Mouse (Mus musculus) cortical plate, adult 2 months (tissue): ENCODE data around the gene Chac1. TPM values are rescaled to one million over a fixed set of nuclear protein-coding genes. Genes with fewer than 3 reads are reported as not detected.
A peak's percentile ranks its signal among the peaks of the same experiment; 100 is the strongest.

Source experiments
- H3K27ac ChIP-seq: fragments of 200-500 bp; 2 replicates; pipeline ENCODE4 v1.5.1; 2012; ENCODE audit warnings: low read length, control low read depth, inconsistent platforms; ENCODE audit not compliant: insufficient read depth
- H3K4me1 ChIP-seq: fragments of 200-500 bp; 2 replicates; pipeline ENCODE4 v1.6.1; 2011; ENCODE audit warnings: low read length; ENCODE audit not compliant: control insufficient read depth, insufficient read depth
- H3K4me3 ChIP-seq: fragments of 200-500 bp; 2 replicates; pipeline ENCODE4 v1.5.1; 2011; ENCODE audit warnings: mild to moderate bottlenecking, low read length, control low read depth; ENCODE audit not compliant: insufficient read depth
- CTCF ChIP-seq: fragments of 200-500 bp; IDR thresholded peaks from 2 replicates; pipeline ENCODE4 v1.5.1; 2011; ENCODE audit warnings: mild to moderate bottlenecking, control low read depth, low read length; ENCODE audit not compliant: insufficient read depth; ENCODE audit errors: extremely low read depth
- POLR2A ChIP-seq: fragments of 200-500 bp; IDR thresholded peaks from 2 replicates; pipeline ENCODE4 v1.6.1; 2011; ENCODE audit warnings: mild to moderate bottlenecking, low read length, control low read depth; ENCODE audit not compliant: insufficient read depth; ENCODE audit errors: extremely low read depth
- polyA plus RNA-seq: library from polyadenylated mRNA; depleted of rRNA; stranded (reverse); fragments of >200 nt; gene quantifications from 2 replicates; pipeline ENCODE4 v1.2.3, GENCODE M21; 2012; rRNA removed

Chac1 gene
- polyA plus RNA-seq, 1 experiment = 7.9 TPM

- TF ChIP-seq POLR2A (no peak), CTCF (no peak)
- Histone ChIP-seq H3K27ac (no peak overlapping the region), H3K4me1 (no peaks in the 10 kb centered on the region), H3K4me3 (no peak overlapping the region)
These were observed 16.3 kb downstream of the Chac1 start for GRCm38 (mm10) chr2:119367346-119367745.

- no peak overlapping the region for H3K4me3 ChIP-seq
- TF ChIP-seq CTCF = no peak
- no peak for TF ChIP-seq POLR2A
- peaks cover 2% of the 10 kb centered on the region; the same call in 1 of the 2 replicates for H3K4me1 ChIP-seq
- H3K27ac ChIP-seq = no peak overlapping the region
These were observed 19.1 kb downstream of the Chac1 start for GRCm38 (mm10) chr2:119370116-119370515.

GRCm38 (mm10) chr2:119377286-119377685 lies 26.3 kb downstream of the Chac1 start:
- no peak for TF ChIP-seq POLR2A
- no peak for TF ChIP-seq CTCF
- Histone ChIP-seq H3K27ac (no peak overlapping the region), H3K4me3 (no peak overlapping the region), H3K4me1 (peaks cover 2% of the 10 kb centered on the region; the same call in 1 of the 2 replicates)

GRCm38 (mm10) chr2:119377826-119378225 lies 26.8 kb downstream of the Chac1 start:
- Histone ChIP-seq H3K4me3 (no peak overlapping the region), H3K4me1 (peaks cover 2% of the 10 kb centered on the region; the same call in 1 of the 2 replicates), H3K27ac (no peak overlapping the region)
- no peak for TF ChIP-seq CTCF

- Histone ChIP-seq H3K4me3 (no peak overlapping the region), H3K27ac (no peak overlapping the region), H3K4me1 (no peaks in the 10 kb centered on the region)
- no peak for TF ChIP-seq CTCF
- no peak for TF ChIP-seq POLR2A
These were observed 28.4 kb downstream of the Chac1 start for GRCm38 (mm10) chr2:119379455-119379854.

- H3K27ac ChIP-seq = no peak overlapping the region
- H3K4me3 ChIP-seq = no peak overlapping the region
- H3K4me1 ChIP-seq = peaks cover 2% of the 10 kb centered on the region; the same call in 1 of the 2 replicates
- TF ChIP-seq POLR2A (no peak), CTCF (no peak)
These were observed 37.2 kb downstream of the Chac1 start for GRCm38 (mm10) chr2:119388266-119388665.

- Histone ChIP-seq H3K4me3 (no peak overlapping the region), H3K4me1 (peaks cover 2% of the 10 kb centered on the region; the same call in 1 of the 2 replicates), H3K27ac (no peak overlapping the region)
- no peak for TF ChIP-seq CTCF
- no peak for TF ChIP-seq POLR2A
These were observed 39.0 kb downstream of the Chac1 start for GRCm38 (mm10) chr2:119389992-119390391.

- TF ChIP-seq CTCF (0 out of 2 replicates have a peak, but pooled peaks have one; percentile 0), POLR2A (no peak)
- no peak overlapping the region for H3K27ac ChIP-seq
- H3K4me3 ChIP-seq = no peak overlapping the region
- H3K4me1 ChIP-seq = no peaks in the 10 kb centered on the region
These were observed 47.2 kb downstream of the Chac1 start for GRCm38 (mm10) chr2:119398252-119398651.

- TF ChIP-seq POLR2A (no peak), CTCF (no peak)
- Histone ChIP-seq H3K4me1 (no peaks in the 10 kb centered on the region), H3K27ac (no peak overlapping the region), H3K4me3 (no peak overlapping the region)
These were observed 47.6 kb downstream of the Chac1 start for GRCm38 (mm10) chr2:119398665-119399064.

GRCm38 (mm10) chr2:119399313-119399712 lies 48.3 kb downstream of the Chac1 start:
- Histone ChIP-seq H3K4me1 (no peaks in the 10 kb centered on the region), H3K4me3 (no peak overlapping the region), H3K27ac (no peak overlapping the region)
- TF ChIP-seq POLR2A (no peak), CTCF (no peak)

Other genes starting within 250 kb of the Chac1 start
- 1.4 and 1.6 TPM in 2 replicates for gene Rad51, start 238.4 kb upstream of the Chac1 start, polyA plus RNA-seq
- gene Rmdn3, start 194.2 kb upstream of the Chac1 start, polyA plus RNA-seq = 58.4 and 62.0 TPM in 2 replicates
- 0.96 and 1.3 TPM in 2 replicates for gene Gchfr, start 183.5 kb upstream of the Chac1 start, polyA plus RNA-seq
- not detected in 2 replicates for gene Gm14137, start 176.7 kb upstream of the Chac1 start, polyA plus RNA-seq
- 52.9 and 68.2 TPM in 2 replicates for gene Zfyve19, start 142.6 kb upstream of the Chac1 start, polyA plus RNA-seq
- 25.8 and 25.9 TPM in 2 replicates for gene Dnajc17, start 142.4 kb upstream of the Chac1 start, polyA plus RNA-seq
- gene Ppp1r14d, start 121.3 kb upstream of the Chac1 start, polyA plus RNA-seq = not detected in 2 replicates
- gene Spint1, start 113.9 kb upstream of the Chac1 start, polyA plus RNA-seq = 1.8 and 2.6 TPM in 2 replicates
- 8.3 and 8.6 TPM in 2 replicates for gene Rhov, start 80.0 kb upstream of the Chac1 start, polyA plus RNA-seq
- gene Vps18, start 62.5 kb upstream of the Chac1 start, polyA plus RNA-seq = 32.2 and 33.0 TPM in 2 replicates
- 2.9 and 3.3 TPM in 2 replicates for gene Dll4, start 25.4 kb upstream of the Chac1 start, polyA plus RNA-seq
- 14.6 and 14.8 TPM in 2 replicates for gene Ino80, start 126.5 kb downstream of the Chac1 start, polyA plus RNA-seq
- 0.75 and 1.1 TPM in 2 replicates for gene Exd1, start 196.4 kb downstream of the Chac1 start, polyA plus RNA-seq
- gene Chp1, start 196.5 kb downstream of the Chac1 start, polyA plus RNA-seq = 129 and 130 TPM in 2 replicates